Mouse (Mus musculus) gastrocnemius, postnatal 4 days (tissue): ENCODE data around the gene Olfr1339. TPM values are rescaled to one million over a fixed set of nuclear protein-coding genes. Genes with fewer than 3 reads are reported as not detected.

Source experiments
- DNase-seq, 2 experiments: peaks; one replicate each; pipeline ENCODE4 v3.0.0; 2021 to 2022; ENCODE audit warnings: low spot score in 2 of 2, mixed read lengths in 2 of 2
- long read RNA-seq, 2 experiments: library from polyadenylated mRNA; stranded (forward); transcript quantifications; one replicate each; pipeline ENCODE4 v2.0.0; 2021
- total RNA-seq, 2 experiments: library from RNA; stranded (reverse); gene quantifications; 2 replicates each; pipeline ENCODE4 v1.2.3; 2021

The Olfr1339 gene
- total RNA-seq: not detected
- long read RNA-seq, experiment 1: 0 reads
- long read RNA-seq, experiment 2: 0 reads

DNA sequence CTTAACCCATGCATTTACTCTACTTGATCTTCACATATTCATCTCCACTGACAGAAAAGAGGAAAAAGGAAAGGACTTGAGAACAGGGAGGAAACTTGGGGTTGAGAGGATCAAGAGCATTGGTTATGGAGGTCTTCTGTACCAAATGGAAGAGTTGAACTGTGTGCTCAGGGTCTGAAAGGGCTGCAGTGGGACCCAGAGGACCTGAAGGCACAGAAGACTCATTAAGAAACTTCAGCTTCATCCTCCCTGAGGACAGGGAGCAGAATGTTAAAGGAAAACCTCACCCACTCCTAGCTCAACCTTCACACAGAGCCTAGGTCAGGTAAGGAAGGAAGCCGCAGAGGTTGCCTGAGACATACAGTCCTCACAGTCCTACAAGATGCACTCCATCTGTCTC, at the start of gene Olfr1339:
Gene Olfr1339 (plus strand): TSS at position 301 of the 400 bp plus-strand sequence.
- no peak for DNase-seq

DNA sequence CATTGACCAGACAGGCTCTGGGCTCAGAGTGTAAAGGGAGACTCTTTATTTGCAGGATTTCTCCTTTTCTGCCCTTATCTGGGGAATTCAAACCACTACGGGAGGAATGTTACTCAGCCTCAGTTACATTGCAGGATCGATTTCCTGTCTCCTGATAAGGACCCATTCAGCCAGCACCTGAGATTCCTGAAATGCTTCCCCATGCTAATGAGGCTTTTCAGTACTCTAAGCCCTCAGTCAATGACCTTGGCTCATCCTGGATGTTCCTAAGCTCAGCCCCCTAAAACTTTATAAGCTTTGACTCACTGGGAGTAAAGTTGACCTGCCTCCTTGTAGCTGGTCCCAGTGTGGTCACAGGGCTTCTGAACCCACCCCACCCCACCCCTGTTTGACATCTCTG, 44.9 kb upstream of the Olfr1339 start:
- no peak for DNase-seq

DNA sequence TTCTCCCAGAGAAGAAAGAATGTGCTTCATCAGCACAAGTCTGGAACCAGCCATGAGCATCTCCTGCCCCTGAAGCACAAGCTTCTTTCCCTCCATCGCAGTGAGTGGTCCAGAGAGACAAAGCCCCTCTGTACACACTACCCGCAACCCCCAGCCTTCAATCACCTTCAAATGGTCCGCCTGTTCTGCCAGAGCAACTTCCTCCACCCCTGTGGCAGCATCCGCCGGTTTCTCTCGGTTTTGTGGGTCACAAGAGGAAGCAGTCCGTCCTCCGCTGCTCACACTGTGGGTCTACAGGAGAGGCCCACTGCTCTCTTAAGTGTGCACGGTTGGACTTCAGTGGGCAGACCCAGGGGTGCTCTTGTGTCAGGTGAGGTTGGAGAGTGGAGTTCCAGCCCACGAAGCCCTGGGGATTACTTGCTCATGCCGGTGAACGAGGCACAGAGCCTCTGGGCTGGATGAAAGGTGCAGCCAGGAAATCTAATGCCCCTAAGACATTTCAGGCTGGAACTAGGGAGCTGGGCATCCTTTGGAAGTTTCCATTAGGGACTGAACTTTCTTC, 39.5 kb upstream of the Olfr1339 start, which contains the start of gene Olfr1342:
Gene Olfr1342 (minus strand): TSS at position 345 of the 562 bp plus-strand sequence.
- no peak for DNase-seq

DNA sequence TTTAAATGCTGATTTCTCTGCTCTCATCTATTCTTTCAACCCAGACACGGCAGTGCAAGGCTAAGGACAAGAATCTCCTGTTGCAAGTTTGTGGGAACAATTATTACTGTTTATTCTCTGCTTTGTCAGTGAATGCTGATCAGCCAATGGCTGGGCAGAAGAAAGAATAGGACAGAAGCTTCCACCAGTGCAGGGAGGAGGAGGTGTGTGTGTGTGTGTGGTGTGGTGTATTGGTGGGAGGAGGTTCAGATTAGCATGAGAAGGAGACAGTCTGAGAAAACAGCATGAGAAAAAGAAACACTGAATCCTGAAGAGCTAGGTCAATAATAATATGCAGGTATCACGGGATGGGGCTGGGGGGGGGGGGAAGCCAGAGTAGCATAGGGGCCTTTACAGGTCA, 38.2 kb upstream of the Olfr1339 start:
- no peak for DNase-seq

DNA sequence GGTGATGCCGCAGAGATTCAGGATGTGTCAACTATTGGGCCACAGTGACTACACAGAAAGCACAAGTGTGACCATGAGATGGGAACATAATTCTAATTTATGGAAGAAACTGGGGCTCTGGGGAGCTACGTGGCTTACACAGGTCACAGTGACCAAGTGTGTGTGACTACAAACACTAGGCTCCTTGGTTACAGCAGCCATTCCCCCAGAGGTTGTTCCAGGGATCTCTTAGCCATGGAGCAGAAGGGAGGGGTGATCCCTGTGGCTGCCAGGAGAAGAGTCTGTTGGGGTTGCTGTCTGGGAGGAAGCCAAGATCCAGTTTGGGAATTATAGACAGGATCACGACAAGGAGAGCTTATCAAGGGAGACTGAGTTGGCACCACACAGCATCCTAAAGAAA, 28.8 kb upstream of the Olfr1339 start, which contains the start of gene Olfr1341:
Gene Olfr1341 (plus strand): TSS at position 301 of the 400 bp plus-strand sequence.
- DNase-seq: no peak

DNA sequence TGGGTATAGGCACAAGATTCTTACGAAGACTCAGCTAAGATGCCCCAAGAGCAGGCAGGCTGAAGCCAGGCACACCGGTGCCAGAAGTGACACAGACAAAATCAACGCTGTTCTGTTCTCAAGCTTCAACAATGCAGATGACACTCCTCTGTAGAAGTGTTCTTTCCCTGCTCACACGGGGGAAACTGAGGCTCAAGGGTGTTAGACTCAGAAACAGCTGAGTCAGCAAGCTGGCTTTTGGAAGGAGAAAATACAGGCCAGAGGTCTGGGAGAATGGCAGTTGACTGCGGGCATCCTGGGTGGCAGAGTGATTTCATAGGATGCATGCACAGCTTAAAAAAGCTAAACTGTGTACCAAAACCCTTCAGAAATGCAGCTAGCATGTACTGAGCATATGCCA, 23.9 kb upstream of the Olfr1339 start:
- DNase-seq: no peak

DNA sequence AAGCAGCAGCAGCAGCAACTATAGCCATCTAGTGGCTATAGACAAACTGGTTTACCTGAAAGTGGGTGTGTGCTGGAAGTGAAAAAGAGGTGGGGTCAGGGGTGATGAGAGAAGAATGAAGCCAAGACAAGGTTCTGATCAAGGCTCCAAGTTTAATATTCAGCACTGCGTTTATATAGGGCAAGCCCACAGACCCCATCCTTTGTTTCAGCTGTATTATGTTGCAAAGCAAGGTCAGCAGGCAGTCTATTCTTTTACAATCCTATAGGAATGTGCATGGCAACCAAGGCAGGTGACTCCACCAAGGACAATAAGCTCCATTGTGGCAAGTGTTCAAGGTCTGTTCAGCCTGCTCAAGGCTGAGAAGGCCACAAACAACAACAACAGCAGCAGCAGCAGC, 20.3 kb upstream of the Olfr1339 start:
- DNase-seq: no peak

DNA sequence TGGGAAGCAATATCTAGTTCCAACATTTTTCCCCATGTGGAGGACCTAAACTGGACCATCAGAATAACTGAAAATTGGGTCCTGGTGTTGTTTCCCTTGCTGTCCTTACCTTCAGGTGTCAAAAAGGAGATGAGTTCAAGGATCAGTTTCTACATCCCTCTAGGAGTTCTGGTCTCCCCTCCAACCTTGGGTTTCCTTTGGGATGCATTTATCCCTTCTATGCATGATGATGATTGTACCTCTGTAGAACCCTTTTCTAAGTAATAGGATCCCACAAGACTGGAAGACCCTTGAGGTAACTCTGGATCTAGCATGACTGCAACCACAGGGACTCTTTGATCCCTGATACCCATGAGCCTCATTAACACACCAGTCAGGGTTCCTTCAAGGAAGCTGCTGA, 12.1 kb upstream of the Olfr1339 start, which contains the start of gene Olfr1340:
Gene Olfr1340 (plus strand): TSS at position 301 of the 400 bp plus-strand sequence.
- DNase-seq: no peak

DNA sequence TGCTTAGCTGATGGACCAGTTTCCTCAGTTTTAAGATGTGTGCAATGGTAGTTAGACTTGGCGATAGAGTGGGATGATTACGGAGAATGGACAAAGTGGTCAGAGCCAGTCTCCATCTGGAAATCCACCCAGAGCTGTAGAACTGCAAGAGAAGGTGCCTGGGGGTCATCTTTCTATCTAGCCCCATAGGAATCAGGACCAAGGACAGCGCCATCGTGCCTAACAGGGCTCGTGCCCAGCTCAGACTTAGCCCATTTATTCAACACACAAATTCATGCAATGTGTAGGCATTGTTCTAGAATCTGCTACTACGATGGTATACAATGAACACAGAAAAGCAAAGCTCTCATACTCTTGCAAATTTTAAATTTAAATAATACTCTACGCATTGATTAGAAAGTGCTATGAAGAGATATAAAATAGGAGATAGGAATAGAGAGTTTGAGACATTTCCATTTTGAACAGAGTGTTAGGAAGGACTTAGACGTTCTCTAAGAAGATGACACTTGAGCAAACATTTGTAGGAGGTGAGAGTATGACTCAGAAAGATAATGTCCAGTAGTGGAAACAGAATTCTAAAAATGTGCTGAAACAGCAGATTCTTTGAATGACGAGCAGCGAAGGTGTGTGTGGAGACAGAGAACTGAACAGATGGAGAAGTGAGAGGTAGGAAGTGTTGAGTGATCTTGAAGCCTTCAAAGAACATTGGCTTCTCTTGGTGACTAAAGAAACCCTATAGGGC, 10.1 kb upstream of the Olfr1339 start:
- DNase-seq: peak in 1 of 2 experiments; percentile 24

DNA sequence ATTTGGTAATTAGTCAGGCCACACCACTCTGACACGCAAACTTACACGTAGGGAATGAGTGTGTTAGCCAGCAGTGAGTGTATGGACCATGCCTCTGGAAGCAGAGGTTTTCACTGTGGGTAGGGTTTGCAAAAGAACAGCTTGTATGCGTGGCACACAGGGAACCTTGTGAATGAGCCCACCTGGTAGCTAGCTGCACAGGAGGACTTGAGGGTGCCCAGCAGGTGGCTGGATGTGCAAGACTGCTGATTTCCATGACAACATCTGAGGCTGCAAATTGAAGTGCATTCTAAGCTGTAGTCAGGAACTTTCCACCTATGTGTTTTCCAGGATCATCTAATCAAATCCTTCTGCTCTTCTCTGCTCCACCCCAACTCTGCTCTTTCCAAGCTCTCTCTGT, 7.6 kb downstream of the Olfr1339 start:
- DNase-seq: no peak

DNA sequence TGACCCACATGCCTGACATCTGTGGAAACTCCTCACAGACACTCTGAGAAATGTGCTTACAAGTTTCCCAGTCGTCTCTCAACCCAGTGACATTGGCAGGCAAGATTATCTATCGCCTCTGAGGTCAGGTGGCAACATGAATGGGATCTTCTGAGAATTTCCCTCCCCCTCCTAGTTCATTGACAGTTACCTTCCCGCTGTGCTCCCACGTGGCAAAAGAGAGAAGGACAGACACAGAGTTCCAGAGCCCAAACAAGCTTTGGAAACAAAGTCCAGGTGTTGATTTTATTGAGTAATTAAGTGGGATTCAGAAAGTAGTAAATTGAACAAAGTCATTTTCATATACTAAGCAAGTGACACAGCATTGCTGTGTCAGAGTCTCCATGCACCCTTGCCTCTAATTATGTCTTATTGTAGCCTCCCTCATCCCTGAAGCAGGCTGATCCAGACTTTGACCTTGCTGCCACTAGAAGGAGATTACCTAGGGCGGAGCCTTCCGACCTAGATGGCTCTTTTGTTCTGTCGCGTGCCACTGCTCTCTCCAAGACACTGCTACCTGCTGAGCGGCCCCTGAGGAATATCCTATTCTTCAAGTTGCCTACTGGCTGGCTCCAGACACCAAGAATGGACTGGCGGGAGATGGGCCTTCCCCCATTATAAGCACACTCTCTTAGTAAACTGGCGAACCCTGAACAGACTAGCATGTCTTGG, 9.2 kb downstream of the Olfr1339 start:
- no peak for DNase-seq

DNA sequence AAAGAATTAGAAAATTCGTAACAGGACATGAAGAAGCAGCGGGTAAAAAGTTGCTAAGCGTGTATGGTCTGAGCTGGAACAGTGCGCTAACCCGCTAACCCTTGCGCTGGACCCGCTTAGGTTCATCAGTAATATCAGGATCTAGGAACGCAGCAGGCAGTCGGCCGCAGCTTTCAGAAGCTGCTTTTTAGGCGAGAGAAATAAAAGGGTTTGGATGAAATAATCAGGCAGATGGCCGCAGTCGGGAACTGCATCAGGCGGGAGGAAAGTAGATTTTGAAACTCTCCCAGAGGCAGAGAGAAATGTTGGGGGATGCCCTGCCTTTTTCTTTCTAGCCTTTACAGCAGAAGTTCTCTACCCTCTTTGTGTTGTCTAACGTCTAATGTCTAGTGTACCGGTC, 9.9 kb downstream of the Olfr1339 start:
- DNase-seq: no peak

DNA sequence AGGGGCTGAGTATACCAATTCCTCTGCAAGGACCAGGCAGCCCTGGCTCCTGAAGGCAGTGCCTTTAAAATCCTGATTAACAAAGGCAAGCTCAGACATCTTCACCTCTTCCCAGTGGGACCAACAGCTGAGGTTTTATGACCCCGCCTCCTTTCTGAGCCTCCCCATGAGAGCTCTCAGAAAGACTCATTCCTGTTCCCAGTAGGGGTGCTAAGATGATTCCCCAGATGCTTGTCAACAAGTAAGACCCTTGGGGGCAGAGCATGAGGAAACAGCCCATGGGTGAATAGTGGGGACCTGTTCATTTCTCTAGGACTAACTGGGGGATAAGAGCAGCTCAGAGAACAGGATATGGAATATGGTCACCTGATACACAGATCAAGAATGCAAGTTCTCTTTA, 26.7 kb downstream of the Olfr1339 start, which contains the start of gene Olfr1338:
Gene Olfr1338 (minus strand): TSS at position 101 of the 400 bp plus-strand sequence.
- no peak for DNase-seq

DNA sequence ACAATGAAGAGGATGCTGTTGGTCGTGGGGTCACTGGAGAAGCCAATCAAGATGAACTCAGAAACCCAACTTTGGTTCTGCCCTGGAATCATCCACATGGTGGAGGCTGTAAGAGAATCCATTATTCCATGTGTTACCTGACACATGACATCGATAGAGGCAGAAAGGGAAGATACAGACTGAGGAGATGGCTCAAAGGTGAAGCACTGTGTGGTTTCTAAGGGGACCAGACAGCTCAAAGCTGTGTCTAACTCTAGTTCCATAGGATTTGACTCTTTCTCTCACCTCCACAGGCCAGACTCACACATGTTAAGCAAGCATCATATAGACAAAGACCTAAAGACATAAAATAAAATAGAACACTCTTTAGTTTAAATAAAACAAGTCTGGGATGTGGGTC, 50.5 kb downstream of the Olfr1339 start, which contains the start of gene Olfr1337:
Gene Olfr1337 (minus strand): TSS at position 101 of the 400 bp plus-strand sequence.
- DNase-seq: no peak

Other genes starting within 250 kb of the Olfr1339 start
- 10 to 100 TPM; 41.5 to 44.1 TPM for gene Tie1, start 242.1 kb upstream of the Olfr1339 start, total RNA-seq
- gene 2610528J11Rik, start 205.2 kb upstream of the Olfr1339 start, total RNA-seq: not detected
- under 1 TPM in 1 of 2 experiments, not detected in 1; 0.67 TPM for gene Tmem125, start 188.1 kb upstream of the Olfr1339 start, total RNA-seq
- not detected for gene Cfap57, start 111.4 kb upstream of the Olfr1339 start, total RNA-seq
- 10 to 100 TPM; 55.1 to 56.9 TPM for gene Ebna1bp2, start 111.4 kb upstream of the Olfr1339 start, total RNA-seq
- not detected for gene Olfr62, start 73.2 kb upstream of the Olfr1339 start, total RNA-seq
- gene Olfr1342, start 39.4 kb upstream of the Olfr1339 start, total RNA-seq: not detected
- not detected for gene Olfr1341, start 28.7 kb upstream of the Olfr1339 start, total RNA-seq
- not detected for gene Olfr1340, start 12.0 kb upstream of the Olfr1339 start, total RNA-seq
- not detected for gene Olfr1338, start 26.6 kb downstream of the Olfr1339 start, total RNA-seq
- not detected for gene Olfr1337, start 50.4 kb downstream of the Olfr1339 start, total RNA-seq
- gene Olfr1335, start 77.8 kb downstream of the Olfr1339 start, total RNA-seq: not detected
- gene Olfr1333, start 104.1 kb downstream of the Olfr1339 start, total RNA-seq: not detected
- gene Olfr1331, start 132.5 kb downstream of the Olfr1339 start, total RNA-seq: not detected
- not detected for gene Olfr1330, start 156.4 kb downstream of the Olfr1339 start, total RNA-seq
- not detected for gene Olfr1329, start 185.3 kb downstream of the Olfr1339 start, total RNA-seq
- not detected for gene Olfr1328, start 206.4 kb downstream of the Olfr1339 start, total RNA-seq
- gene Lao1, start 229.4 kb downstream of the Olfr1339 start, total RNA-seq: not detected